Mouse (Mus musculus) liver, adult 2 months (tissue): ENCODE measurements around the gene Lgals3bp. TPM values are rescaled to one million over a fixed set of nuclear protein-coding genes. Genes with fewer than 3 reads are reported as not detected.
A peak's percentile ranks its signal among the peaks of the same experiment; 100 is the strongest.
"Not testable (repeated sequence)": the region's sequence is repeated elsewhere in the genome, so short reads cannot be mapped to it uniquely, and the experiment has no call there.

Source experiments
- DNase-seq: peaks from one replicate; pipeline ENCODE4 v3.0.0-alpha.2; 2011; ENCODE audit warnings: low read depth, low spot score; ENCODE audit errors: extremely low read depth
- H3K27ac ChIP-seq: fragments of 200-500 bp; replicated peaks from 2 replicates; pipeline ENCODE4 v1.5.1; 2012; ENCODE audit warnings: low read depth, mild to moderate bottlenecking, control low read depth, inconsistent platforms, low read length; ENCODE audit not compliant: insufficient read depth
- H3K27me3 ChIP-seq: fragments of 200-500 bp; 2 replicates; pipeline ENCODE4 v1.6.1; 2012; ENCODE audit warnings: mild to moderate bottlenecking, moderate library complexity, low read length, inconsistent platforms; ENCODE audit not compliant: control insufficient read depth, insufficient read depth
- H3K36me3 ChIP-seq: fragments of 200-500 bp; 2 replicates; pipeline ENCODE4 v1.6.1; 2012; ENCODE audit warnings: low read length, inconsistent platforms; ENCODE audit not compliant: control insufficient read depth, insufficient read depth
- H3K4me1 ChIP-seq: fragments of 200-500 bp; 2 replicates; pipeline ENCODE4 v1.6.1; 2011; ENCODE audit warnings: low read length; ENCODE audit not compliant: control insufficient read depth, insufficient read depth
- H3K4me3 ChIP-seq: fragments of 200-500 bp; 2 replicates; pipeline ENCODE4 v1.5.1; 2011; ENCODE audit warnings: low read depth, mild to moderate bottlenecking, control low read depth, low read length, moderate library complexity; ENCODE audit not compliant: insufficient read depth
- H3K79me2 ChIP-seq: fragments of 200-500 bp; 2 replicates; pipeline ENCODE4 v1.6.1; 2012; ENCODE audit warnings: inconsistent platforms, mild to moderate bottlenecking, low read length, moderate library complexity; ENCODE audit not compliant: control insufficient read depth, insufficient read depth
- H3K9ac ChIP-seq: fragments of 200-500 bp; 2 replicates; pipeline ENCODE4 v1.6.1; 2012; ENCODE audit warnings: low read depth, mild to moderate bottlenecking, control low read depth, inconsistent platforms, low read length
- CTCF ChIP-seq: fragments of 200-500 bp; IDR thresholded peaks from 2 replicates; pipeline ENCODE4 v1.5.1; 2011; ENCODE audit warnings: low read depth, low read length, control low read depth
- POLR2A ChIP-seq: fragments of 200-500 bp; IDR thresholded peaks from 2 replicates; pipeline ENCODE4 v1.6.1; 2011; ENCODE audit warnings: low read length, control low read depth; ENCODE audit not compliant: insufficient read depth; ENCODE audit errors: extremely low read depth
- WGBS: fragments of 180-500 bp; shearing (Covaris S2); methylation state at CpG from one replicate; pipeline ENCODE4 v1.1.7; 2018; 5-methylcytosine and 5-hydroxymethylcytosine counted together
- polyA plus RNA-seq: library from polyadenylated mRNA; depleted of rRNA; stranded (reverse); fragments of >200 nt; gene quantifications from 2 replicates; pipeline ENCODE4 v1.2.3, GENCODE M21; 2012
- total RNA-seq: library from RNA; depleted of rRNA; stranded (reverse); fragments of >200 nt; gene quantifications from 2 replicates; pipeline ENCODE4 v1.2.3, GENCODE M21; 2014

The Lgals3bp gene
- total and polyA plus RNA-seq, 2 experiments = 20.2 to 216 TPM

DNA sequence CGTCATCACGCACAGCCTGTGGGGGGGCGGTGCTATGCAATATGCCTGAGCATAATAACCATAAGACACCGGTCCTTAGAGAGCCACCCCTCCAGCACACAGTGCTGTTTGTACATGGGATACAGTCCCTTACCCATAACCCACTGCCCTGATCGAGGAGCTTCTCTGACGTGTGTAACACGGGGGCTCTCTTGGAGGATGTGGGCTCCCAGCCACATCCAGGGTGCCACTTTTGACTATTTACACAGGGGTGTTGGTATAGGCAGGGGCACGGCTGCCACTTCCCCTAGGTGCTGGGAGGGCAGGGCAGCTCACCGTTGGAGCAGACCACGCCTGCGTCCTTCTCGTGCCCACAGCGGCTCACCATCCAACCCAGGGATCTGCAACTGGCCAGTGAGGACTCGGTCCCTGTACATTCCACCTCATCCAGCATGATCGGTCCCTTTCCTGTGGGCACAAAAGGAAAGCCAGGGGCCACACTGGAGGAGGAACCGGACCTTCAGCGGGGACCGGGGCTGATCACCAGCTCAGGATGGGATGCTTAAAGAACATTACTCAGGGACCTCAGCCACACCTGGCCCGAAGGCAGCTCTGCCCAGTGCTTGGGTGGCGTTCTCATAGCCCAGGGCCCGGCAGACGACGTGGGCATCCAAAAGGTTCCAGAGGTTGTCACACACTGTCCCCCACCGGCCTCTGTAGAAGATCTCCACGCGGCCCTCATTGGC is 3.9 kb downstream of the Lgals3bp start:
- Histone ChIP-seq H3K9ac (no peak overlapping the region), H3K4me1 (peaks cover 9% of the 10 kb centered on the region), H3K27ac (no peak overlapping the region), H3K79me2 (peaks cover 7% of the 10 kb centered on the region; the same call in 1 of the 2 replicates), H3K27me3 (no peaks in the 10 kb centered on the region), H3K4me3 (no peak overlapping the region), H3K36me3 (peaks cover 11% of the 10 kb centered on the region; the same call in 1 of the 2 replicates)
- TF ChIP-seq CTCF (no peak), POLR2A (no peak)
- no peak for DNase-seq
- 95% methylated on average over 26 of the region's 26 CpGs for WGBS

DNA sequence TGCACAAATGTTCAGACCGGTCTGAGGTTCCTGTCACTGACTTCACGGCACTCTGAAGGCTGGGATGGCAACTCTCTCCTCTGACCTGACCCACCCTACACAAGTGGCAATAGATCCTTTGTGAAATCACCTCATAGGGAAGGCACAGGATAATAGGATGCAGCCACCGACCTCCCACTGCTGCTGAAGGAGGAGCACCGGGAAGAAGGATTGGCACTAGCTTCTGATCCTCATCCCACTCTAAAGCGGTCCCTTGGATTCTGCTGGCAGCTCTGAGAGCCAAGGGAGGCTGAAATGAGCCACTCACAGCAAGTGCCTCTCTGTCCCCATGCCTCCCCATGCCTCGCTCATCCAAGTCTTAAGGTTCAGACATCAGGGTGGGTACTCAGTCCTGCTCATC is 7.4 kb downstream of the Lgals3bp start:
- Histone ChIP-seq H3K36me3 (peaks cover 11% of the 10 kb centered on the region; the same call in 1 of the 2 replicates), H3K4me3 (no peak overlapping the region), H3K4me1 (no peaks in the 10 kb centered on the region), H3K9ac (no peak overlapping the region), H3K27ac (no peak overlapping the region), H3K79me2 (no peaks in the 10 kb centered on the region; the same call in 1 of the 2 replicates), H3K27me3 (no peaks in the 10 kb centered on the region)
- no peak for DNase-seq
- 73% methylated on average over 6 of the region's 6 CpGs for WGBS
- TF ChIP-seq CTCF (no peak), POLR2A (no peak)

DNA sequence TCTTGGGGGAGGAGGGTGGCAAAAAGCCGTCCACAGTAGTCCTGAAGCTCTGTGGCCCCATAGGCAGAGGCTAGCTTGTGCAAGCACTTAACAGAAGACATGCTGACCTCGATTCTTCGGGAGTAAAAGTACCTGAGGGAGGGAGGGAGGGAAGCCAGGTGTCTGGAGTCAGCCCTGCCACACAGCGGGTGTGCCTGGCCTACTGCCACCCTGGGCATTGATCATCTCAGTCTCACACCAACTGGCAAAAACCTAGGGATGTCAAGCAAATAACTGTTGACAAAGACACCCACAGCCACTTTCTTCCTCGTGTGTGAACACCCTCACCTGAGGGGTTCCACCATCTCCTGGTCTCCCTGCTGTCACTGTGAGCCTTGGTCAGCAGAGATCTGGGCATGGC is 7.9 kb downstream of the Lgals3bp start:
- DNase-seq = no peak
- Histone ChIP-seq H3K9ac (no peak overlapping the region), H3K4me1 (no peaks in the 10 kb centered on the region), H3K36me3 (peaks cover 11% of the 10 kb centered on the region; the same call in 1 of the 2 replicates), H3K4me3 (no peak overlapping the region), H3K79me2 (no peaks in the 10 kb centered on the region), H3K27me3 (no peaks in the 10 kb centered on the region), H3K27ac (no peak overlapping the region)
- TF ChIP-seq CTCF = no peak
- TF ChIP-seq POLR2A = no peak
- 59% methylated on average over 5 of the region's 5 CpGs for WGBS

DNA sequence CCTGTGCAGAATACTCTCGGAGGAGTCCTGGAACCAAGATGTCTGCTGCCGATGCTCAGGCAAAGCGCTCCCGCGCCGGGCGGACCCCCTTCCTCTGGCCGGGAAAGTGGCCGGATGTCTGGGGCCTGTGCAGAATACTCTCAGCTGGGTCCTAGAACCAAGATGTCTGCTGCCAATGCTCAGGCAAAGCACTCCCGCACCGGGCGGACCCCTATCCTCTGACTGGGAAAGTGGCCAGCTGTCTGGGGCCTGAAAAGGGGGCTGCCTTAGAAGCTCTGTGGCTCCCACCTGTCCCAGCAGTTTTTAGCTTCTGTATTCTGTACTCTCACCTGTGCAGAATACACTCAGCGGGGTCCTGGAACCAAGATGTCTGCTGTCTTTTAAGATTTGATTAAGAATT is 14.1 kb downstream of the Lgals3bp start:
- not testable (repeated sequence) for H3K36me3 ChIP-seq, DNase-seq, H3K4me3 ChIP-seq, H3K27ac ChIP-seq, H3K27me3 ChIP-seq, H3K4me1 ChIP-seq, H3K79me2 ChIP-seq, H3K9ac ChIP-seq
- WGBS = 97% methylated on average over 13 of the region's 13 CpGs

DNA sequence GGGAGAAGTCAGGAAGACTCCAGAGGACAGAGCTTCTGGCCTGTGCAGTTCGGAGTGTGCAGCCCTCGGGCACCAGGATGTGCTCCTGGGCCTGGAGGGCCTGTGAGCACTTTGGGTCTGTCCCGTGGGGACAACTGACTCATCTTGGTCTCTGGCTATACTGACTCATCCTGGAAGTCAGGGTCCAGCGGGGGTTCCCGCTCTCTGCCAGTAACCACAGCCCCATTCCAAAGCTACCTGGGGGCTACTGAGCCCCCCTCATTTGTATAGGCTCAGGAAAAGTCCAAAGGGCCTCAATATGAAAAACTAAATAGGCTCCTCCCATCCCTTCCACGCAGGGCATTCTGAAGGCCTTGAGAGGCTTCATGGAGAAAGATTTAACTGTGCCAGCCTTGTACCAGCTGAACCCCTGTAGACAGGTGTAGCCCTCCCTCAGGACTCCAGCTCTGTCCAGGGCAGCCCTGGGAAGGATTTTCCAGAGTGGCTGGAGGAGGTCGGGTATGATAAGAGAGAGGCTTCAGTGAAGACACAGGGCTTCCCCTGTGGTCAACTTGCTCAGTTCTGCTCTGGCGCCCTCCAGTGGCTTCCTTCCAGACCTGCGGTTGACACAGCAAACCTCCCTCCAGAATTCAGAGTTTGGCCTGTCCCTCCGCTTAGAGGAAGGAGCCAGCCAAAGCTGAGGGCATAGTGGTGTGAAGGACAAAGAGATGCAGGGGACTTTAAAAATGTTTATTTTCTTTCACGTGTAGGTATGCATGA is 22.5 kb downstream of the Lgals3bp start:
- Histone ChIP-seq H3K27ac (no peak overlapping the region), H3K9ac (no peak overlapping the region), H3K27me3 (no peaks in the 10 kb centered on the region), H3K36me3 (no peaks in the 10 kb centered on the region), H3K79me2 (no peaks in the 10 kb centered on the region), H3K4me1 (no peaks in the 10 kb centered on the region), H3K4me3 (no peak overlapping the region)
- TF ChIP-seq POLR2A = no peak
- peak; percentile 92 for TF ChIP-seq CTCF
- WGBS = 48% methylated on average over 11 of the region's 11 CpGs
- peak; percentile 35 for DNase-seq

DNA sequence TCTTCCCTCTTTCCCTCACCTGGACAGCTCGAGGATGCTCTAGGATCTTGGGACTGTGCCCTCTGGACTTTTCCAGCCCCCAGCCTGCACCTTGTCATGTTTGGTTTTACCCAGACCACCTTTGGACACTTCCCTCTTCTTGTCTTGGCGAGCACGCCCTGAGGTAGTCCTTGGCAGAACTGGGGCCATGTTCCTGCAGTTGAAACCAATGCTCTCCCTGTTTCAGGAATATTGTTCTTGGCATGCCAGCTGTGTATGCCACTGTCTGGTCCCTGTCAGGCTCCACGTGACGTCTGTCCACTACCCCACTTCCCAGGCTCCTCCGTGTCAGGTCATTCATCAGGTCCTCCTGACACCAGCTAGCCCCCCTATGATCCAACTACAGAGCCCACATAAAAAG is 23.2 kb downstream of the Lgals3bp start:
- Histone ChIP-seq H3K27ac (no peak overlapping the region), H3K27me3 (no peaks in the 10 kb centered on the region), H3K4me1 (no peaks in the 10 kb centered on the region), H3K9ac (no peak overlapping the region), H3K79me2 (no peaks in the 10 kb centered on the region), H3K4me3 (no peak overlapping the region), H3K36me3 (no peaks in the 10 kb centered on the region)
- TF ChIP-seq POLR2A = no peak
- no peak for TF ChIP-seq CTCF
- no peak for DNase-seq
- 89% methylated on average over 6 of the region's 6 CpGs for WGBS

DNA sequence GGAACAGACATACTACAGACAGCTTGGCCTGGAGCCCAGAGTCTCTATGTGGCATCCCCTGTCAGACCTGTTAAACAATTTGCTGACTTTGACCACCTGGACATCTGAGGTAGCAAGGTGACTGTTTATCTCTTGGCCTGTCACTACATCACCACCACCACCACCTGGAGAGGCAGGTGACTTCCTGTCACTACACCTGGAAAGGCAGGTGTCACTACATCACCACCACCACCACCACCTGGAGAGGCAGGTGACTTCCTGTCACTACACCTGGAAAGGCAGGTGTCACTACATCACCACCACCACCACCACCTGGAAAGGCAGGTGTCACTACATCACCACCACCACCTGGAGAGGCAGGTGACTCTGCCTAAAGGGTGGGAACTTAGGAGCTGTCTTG is 25.6 kb downstream of the Lgals3bp start:
- not testable (repeated sequence) for H3K9ac ChIP-seq, H3K27me3 ChIP-seq, H3K27ac ChIP-seq, H3K4me3 ChIP-seq, DNase-seq, H3K4me1 ChIP-seq, H3K79me2 ChIP-seq, H3K36me3 ChIP-seq
